Mouse (Mus musculus): ENCODE results near the gene Srebf2.

The Srebf2 gene

DNA sequence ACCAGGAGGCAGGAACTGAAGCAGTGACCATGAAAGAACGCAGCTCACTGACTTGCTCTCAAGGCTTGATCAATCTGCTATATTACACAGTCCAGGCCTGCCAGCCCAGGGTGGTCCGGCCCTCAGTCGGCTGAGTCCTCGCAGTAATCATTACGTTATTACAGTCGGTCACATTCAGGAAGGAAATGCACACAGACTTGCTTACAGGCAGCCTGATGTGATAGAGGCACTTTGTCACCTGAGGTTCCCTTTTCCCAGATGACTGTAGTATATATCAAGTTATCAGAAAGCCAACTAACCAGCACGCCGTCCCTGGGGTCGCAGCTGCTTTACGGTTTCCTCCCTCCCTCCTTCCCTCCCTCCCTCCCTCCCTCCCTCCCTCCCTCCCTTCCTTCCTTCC lies 9.9 kb downstream of the Srebf2 start:
- DNase-seq (ENCODE audit: low spot score), result no peak

DNA sequence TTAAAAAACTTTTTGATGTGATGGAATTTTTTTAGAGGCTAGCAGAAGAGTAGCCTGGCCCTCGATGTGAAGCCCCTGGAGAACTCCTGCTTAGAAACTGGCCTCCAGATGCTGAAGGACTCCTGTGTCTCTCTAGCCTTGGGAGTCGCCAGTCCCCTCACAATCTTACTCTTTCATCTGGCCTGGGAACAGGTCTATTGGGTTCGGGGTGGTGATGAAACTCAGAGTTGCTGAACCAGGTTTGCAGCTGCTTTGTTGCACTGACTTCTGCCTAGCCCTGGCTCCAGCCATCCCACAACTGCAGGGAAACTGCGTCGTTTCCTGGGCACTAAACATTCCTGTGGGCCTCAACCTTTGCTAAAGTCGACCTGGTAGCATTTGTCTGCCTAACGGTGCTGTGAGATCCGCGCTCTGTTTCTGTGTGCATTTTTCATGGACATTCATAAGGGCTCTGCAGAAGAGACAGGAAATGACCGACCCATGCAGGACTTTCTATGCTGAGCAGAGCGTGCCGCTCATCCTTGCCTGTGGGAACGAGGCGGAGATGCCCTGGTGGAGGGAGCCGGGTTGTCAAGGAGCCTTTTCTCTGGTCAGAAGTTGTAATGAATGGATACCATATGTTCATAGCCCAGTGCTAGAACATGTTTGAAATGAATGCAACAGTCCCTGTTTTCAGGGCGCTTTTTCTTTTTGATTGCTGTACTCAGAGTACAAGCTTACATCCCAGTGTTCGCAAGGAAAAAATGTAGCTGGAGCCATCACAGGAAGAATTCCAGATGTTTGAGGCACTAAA lies 11.5 kb downstream of the Srebf2 start:
- DNase-seq (ENCODE audit: low spot score), result no peak

DNA sequence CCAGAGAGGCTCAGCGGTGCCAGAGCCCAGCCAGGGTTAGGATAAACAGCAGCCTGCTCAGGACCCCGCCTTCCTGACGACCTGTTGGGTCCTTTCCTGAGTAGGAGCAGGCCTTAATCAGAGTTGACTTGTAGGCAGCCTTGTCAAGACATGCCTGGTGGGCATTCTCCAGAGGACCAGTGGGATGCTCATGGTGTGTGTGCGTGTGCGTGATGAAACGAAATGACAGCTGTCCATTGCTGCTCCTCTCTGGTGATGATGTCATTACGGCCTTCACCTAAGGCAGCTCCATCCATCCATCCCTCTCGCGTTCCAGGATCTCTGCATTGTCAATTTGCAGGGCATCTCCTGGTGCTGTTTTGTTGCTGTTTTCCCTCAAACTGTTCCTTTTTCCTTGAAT lies 12.5 kb downstream of the Srebf2 start:
- no peak for DNase-seq (ENCODE audit: low spot score)

DNA sequence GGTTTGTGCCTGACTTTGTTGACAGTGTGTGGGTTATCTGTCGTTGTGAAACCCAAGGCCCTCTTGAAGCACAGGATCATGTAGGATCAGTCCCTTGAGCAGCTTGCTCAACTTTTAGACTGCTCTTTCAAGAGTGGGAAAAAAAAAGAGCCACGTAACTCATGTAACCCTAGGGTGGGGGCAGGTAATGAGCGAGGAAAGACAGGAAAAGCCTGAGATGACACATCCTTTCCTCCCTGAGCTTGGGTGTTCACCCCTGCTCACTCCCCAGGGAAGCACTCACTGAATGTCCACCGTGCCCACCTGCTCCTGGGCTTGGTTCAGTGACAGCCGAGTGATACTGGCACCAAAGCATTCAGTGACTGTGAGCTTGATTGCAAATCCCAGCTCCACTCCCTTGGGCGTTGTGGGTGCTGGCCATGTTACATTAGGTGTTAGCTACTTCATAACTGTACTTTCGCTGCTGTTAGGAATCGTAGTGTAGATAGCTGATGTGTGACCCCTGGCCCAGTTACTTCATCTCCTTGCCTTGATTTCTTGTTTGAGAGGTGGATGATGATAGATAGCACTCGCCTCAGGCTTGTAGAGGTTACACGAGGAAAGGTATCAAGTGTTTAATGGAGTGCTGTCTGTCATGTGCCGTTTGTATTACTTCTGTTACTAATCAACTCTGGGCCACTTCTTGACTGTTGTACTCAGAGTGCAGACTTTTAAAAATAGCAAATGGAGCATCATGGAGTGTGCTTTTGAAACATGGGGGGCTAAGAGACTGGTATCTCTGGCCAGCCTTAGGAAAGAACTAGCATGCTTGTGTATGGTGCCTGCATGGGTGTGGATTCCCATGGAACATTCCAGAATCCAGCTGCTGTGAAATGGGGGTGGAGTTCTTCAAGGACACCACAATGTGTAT lies 14.0 kb downstream of the Srebf2 start:
- DNase-seq (ENCODE audit: low spot score), result no peak

GRCm38 (mm10) chr15:82161965-82162600 lies 15.1 kb downstream of the Srebf2 start:
- no peak for DNase-seq (ENCODE audit: low spot score)

DNA sequence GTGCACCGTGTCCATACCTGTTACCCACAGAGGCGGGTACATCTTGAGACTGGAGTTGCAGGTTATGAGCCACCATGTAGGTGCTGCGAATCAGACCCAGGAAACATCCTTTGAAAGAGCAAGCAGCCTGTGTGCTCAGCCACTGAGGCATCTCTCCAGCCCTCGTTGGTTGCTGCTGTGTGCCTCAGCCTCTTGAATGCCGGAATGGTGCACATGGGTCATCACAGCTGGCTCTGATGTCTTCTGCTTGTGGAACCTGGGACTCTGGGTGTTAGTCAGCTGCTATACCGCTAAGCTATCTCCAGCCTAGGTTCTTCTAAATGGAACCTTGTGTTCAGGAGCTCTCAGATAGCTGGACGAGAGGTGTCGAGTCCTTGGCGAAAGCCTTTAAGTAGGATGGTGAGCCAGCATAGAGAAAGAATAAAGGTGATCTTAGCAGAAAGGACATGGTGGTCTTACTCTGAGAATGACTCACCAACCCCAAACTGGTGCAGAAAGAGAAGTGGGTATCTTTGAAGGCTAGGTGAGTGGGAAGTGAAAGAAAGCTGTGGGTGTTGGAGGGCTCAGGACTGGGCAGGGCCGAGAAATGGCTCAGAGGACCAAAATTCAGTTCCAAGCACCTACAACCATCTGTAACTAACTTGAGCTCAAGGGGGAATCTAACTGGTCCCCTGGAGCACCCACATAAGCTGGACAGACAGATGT lies 16.5 kb downstream of the Srebf2 start:
- no peak for DNase-seq (ENCODE audit: low spot score)

DNA sequence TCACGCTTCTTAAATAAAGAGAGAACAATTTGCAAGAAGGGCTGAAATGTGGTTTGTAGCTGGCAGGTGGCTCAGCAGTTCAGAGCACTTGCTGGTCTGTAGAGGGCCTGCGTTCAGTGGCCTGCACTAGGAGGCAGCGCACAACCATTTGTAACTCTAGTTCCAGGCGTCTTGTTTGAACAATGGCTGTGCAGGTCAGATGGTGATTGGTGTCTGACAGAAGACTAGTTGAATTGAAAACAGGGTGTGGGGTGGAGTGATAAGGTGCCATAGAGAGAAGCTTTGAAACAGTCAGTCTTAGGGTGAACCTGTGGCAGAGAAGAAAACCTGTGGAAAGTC lies 17.0 kb downstream of the Srebf2 start:
- DNase-seq (ENCODE audit: low spot score), result no peak

GRCm38 (mm10) chr15:82164496-82164895 lies 17.5 kb downstream of the Srebf2 start:
- no peak for DNase-seq (ENCODE audit: low spot score)

GRCm38 (mm10) chr15:82165332-82166239 lies 18.6 kb downstream of the Srebf2 start:
- peak; percentile 78 for DNase-seq (ENCODE audit: low spot score)

DNA sequence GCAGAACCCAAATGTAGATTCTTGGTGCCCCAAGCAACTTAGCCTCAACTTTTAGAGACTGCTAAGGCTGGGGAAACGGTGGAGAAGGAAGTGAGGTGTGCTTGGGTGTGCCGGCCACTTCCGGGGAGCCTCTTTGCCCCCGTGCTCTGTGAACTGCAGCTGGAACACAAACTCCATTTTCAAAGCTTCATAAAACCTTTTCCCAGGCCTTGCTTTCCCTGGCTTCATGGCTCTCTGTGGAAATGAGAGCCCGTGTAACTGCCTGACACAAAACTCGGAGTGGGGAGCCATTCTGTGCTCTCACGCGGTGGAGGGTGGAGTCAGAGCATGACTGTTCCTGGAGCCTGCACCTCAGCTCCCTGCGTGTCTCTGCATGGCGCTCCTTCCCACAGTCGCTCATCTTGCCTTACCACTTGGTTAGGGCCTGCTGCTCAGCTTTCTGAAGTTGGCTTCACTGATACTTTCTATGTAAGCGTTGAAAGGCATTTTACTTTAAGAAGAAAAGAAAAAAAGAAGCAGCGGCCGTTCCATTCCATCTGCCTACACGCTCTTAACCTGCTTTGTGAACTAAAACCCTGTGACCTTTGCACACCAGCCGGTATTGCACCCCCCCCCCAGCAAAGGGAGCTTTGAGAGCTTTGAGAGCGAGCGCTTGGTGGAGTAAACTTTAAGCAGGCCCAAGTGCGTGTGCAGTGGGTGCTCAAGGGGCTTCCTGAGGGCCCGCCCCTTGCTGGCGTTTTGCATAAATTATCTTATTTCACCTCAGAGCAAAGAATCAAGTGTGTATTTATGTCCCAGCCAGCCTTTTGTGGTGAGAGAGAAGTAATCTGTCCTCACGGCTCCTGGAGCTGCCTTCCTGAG lies 19.5 kb downstream of the Srebf2 start:
- DNase-seq (ENCODE audit: low spot score), result no peak

DNA sequence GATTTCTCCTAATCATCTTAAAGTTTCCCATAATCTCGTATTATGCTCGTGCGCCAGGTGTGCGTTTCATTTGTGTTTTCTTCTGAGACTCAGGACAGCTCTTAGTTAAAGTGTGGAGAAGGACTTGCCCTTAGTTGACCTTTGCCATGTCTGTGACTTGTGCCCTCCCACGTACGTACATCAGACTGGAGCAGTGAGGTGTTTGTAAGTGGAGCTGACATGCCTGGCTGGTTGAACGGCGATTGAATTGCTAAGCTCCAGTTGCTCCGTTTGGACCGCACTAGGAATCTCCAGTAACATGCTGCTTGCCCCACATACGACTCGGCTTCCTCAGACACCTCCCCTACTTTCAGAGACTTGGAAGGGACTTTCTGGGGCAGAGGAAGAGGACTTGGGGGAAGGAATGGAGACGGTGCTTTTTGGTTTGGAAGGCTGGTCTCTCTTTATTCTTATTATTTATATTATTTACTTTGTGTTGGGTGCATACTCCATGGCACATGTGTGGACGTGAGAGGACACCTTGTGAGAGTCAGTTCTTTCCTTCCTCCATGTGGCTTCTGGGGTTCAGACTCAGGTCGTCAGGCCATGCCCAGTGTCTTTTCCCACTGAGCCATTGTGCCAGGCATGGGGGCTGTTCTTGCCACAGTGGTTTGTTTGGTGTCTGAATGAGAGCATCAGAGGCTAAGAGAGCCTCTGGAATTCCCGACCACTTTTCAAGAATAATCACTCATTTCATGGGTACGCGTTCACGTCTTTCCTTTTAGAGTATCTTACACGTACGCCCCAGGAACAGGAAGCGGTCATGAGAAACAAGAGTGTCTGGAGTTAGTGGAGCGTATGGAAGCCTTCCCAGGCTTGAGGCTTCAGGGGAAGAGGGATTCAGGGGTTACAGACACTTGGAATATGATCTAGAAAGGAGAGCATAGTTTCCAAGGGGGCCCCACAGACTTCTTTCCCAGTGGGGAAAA lies 20.5 kb downstream of the Srebf2 start:
- DNase-seq (ENCODE audit: low spot score), result no peak

DNA sequence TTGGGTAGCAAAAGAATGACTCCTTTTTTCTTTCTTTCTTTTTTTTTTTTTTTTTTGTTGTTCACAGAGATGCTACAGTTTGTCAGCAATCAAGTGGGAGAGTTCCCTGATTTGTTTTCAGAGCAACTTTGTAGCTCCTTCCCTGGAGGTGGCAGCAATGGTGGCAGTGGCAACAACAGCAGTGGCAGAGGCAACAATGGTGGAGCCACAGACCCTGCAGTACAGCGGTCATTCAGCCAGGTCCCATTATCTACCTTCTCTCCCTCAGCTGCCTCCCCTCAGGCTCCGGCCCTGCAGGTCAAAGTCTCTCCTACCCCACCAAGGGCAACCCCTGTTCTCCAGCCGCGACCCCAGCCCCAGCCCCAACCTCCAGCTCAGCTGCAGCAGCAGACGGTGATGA lies 22.7 kb downstream of the Srebf2 start:
- no peak for DNase-seq (ENCODE audit: low spot score)

DNA sequence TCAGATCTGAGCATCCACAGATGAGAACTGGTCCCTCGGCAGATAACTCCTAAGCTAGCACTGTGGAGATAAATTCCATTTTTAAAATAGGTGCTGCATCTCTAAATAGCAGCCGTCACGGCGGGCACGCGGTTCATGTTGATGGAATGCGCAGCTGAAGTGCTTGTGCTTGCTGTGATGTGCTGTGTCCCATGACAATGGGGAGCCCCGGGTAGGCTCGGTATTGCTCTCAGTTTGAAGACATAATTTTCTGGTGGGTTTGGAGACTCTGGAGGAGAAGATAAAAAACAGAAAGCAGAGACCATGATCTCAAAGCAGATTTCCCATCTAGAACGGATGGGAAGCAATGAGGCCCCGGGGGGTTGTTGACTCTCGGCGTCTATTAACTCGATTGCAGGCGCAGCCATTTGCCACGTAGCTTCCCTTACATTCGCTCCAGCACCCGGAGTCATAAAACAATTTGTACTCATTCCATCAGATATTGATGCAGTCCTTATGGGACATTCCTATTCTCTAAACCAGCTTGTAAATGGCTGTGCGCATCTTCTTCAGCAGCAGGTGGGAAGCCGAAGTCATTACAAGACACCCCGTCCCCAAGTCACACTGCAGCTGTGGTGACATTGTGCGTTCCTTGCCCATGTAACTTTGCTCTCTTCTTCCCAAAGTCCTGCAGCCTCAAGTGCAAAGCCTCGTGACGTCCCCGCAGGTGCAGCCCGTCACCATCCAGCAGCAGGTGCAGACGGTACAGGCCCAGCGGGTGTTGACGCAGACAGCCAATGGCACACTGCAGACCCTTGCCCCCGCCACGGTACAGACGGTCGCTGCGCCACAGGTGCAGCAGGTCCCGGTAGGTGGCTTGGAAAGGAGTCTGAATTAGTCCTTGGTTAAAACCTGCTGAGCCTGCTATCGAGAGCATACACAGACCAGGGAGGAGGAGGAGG lies 23.7 kb downstream of the Srebf2 start:
- DNase-seq (ENCODE audit: low spot score), result no peak

DNA sequence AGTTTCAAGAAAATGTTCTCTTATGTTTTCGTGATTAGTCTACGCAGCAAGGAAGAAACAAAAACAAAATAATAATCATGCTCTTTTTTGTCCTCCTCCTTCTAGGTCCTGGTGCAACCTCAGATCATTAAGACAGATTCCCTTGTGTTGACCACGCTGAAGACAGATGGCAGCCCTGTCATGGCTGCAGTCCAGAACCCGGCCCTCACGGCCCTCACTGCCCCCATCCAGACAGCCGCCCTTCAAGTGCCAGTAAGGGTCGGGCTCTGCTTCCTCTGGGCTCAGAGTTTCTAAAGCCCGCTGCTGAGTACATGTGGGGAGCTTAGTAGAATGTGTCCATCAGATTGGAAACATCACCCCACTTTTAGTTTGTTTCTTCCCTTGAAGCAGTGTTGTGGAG lies 25.7 kb downstream of the Srebf2 start:
- no peak for DNase-seq (ENCODE audit: low spot score)

GRCm38 (mm10) chr15:82175091-82175490 lies 28.1 kb downstream of the Srebf2 start:
- no peak for DNase-seq (ENCODE audit: low spot score)

DNA sequence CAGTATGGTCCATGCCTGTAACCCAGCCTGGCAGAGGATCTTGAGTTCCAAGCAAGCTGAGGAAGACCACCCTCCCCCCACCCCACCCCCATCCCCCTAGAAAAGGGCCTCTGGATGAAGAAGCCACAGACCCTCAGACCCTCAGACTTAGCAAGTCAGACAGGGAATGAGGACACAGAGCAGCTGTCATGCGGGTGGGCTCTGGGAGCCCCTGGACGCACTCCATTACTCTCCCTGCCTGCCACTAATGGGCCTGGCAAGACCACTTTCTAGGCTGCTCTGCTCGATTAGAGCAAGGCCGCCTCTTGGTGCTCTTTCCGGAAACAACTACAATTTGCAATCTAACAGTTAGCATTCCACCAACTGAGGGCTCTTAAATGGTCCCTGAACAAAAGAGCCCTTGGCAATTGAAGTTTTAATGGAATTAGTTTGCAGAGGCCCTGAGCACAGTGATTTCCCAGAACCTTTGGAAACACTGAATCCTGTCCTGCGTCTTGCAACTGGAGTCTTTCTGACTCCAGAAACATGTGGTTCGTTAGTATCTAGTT lies 30.8 kb downstream of the Srebf2 start:
- no peak for DNase-seq (ENCODE audit: low spot score)

GRCm38 (mm10) chr15:82181131-82181530 lies 34.1 kb downstream of the Srebf2 start:
- no peak for DNase-seq (ENCODE audit: low spot score)

- DNase-seq (ENCODE audit: low spot score), result no peak
Measured at GRCm38 (mm10) chr15:82182311-82182710, 35.3 kb downstream of the Srebf2 start.
